Mouse (Mus musculus): ENCODE measurements around the gene Fbln2.

Gene Fbln2

GRCm38 (mm10) chr6:91192851-91193545, 19.3 kb upstream of the Fbln2 start:
- DNase-seq (ENCODE audit: low read depth, low spot score), result peak; percentile 98

- DNase-seq (ENCODE audit: low read depth, low spot score), result no peak
These were observed 13.8 kb upstream of the Fbln2 start for GRCm38 (mm10) chr6:91198456-91198855.

GRCm38 (mm10) chr6:91200429-91201188, 11.6 kb upstream of the Fbln2 start:
- peak; percentile 60 for DNase-seq (ENCODE audit: low read depth, low spot score)

- peak; percentile 100 for DNase-seq (ENCODE audit: low read depth, low spot score)
These were observed 10.3 kb upstream of the Fbln2 start for GRCm38 (mm10) chr6:91201881-91202341.

- DNase-seq (ENCODE audit: low read depth, low spot score), result peak; percentile 100
These were observed 9.7 kb upstream of the Fbln2 start for GRCm38 (mm10) chr6:91202571-91202970.

GRCm38 (mm10) chr6:91205346-91205745, 6.9 kb upstream of the Fbln2 start:
- peak; percentile 62 for DNase-seq (ENCODE audit: low read depth, low spot score)

GRCm38 (mm10) chr6:91205791-91206190, 6.5 kb upstream of the Fbln2 start:
- DNase-seq (ENCODE audit: low read depth, low spot score), result peak; percentile 85

- peak; percentile 96 for DNase-seq (ENCODE audit: low read depth, low spot score)
These were observed 4.8 kb upstream of the Fbln2 start for GRCm38 (mm10) chr6:91207491-91207890.

GRCm38 (mm10) chr6:91209780-91210179, 2.5 kb upstream of the Fbln2 start:
- DNase-seq (ENCODE audit: low read depth, low spot score), result no peak

GRCm38 (mm10) chr6:91210852-91211251, 1.4 kb upstream of the Fbln2 start:
- peak; percentile 85 for DNase-seq (ENCODE audit: low read depth, low spot score)

- peak; percentile 98 for DNase-seq (ENCODE audit: low read depth, low spot score)
These were observed 316 bp downstream of the Fbln2 start for GRCm38 (mm10) chr6:91212571-91212970.

GRCm38 (mm10) chr6:91213287-91214218, 1.3 kb downstream of the Fbln2 start:
- DNase-seq (ENCODE audit: low read depth, low spot score), result peak; percentile 53

- DNase-seq (ENCODE audit: low read depth, low spot score), result no peak
These were observed 3.2 kb downstream of the Fbln2 start for GRCm38 (mm10) chr6:91215454-91215853.

- no peak for DNase-seq (ENCODE audit: low read depth, low spot score)
These were observed 6.2 kb downstream of the Fbln2 start for GRCm38 (mm10) chr6:91218445-91218844.

GRCm38 (mm10) chr6:91218871-91219270, 6.6 kb downstream of the Fbln2 start:
- DNase-seq (ENCODE audit: low read depth, low spot score), result peak; percentile 88

- no peak for DNase-seq (ENCODE audit: low read depth, low spot score)
These were observed 7.8 kb downstream of the Fbln2 start for GRCm38 (mm10) chr6:91220062-91220461.

- peak; percentile 61 for DNase-seq (ENCODE audit: low read depth, low spot score)
These were observed 8.8 kb downstream of the Fbln2 start for GRCm38 (mm10) chr6:91221094-91221493.

GRCm38 (mm10) chr6:91222694-91223346, 10.6 kb downstream of the Fbln2 start:
- DNase-seq (ENCODE audit: low read depth, low spot score), result no peak

- no peak for DNase-seq (ENCODE audit: low read depth, low spot score)
These were observed 12.7 kb downstream of the Fbln2 start for GRCm38 (mm10) chr6:91224939-91225338.

GRCm38 (mm10) chr6:91225346-91225745, 13.1 kb downstream of the Fbln2 start:
- no peak for DNase-seq (ENCODE audit: low read depth, low spot score)

GRCm38 (mm10) chr6:91226058-91226457, 13.8 kb downstream of the Fbln2 start:
- DNase-seq (ENCODE audit: low read depth, low spot score), result no peak
